Mouse (Mus musculus): Measurements from ENCODE around the gene Ylpm1. TPM values are rescaled to one million over a fixed set of nuclear protein-coding genes. Genes with fewer than 3 reads are reported as not detected.

The Ylpm1 gene
- polyA plus RNA-seq, 1 experiment from 2014 or later, result 44.4 TPM

DNA sequence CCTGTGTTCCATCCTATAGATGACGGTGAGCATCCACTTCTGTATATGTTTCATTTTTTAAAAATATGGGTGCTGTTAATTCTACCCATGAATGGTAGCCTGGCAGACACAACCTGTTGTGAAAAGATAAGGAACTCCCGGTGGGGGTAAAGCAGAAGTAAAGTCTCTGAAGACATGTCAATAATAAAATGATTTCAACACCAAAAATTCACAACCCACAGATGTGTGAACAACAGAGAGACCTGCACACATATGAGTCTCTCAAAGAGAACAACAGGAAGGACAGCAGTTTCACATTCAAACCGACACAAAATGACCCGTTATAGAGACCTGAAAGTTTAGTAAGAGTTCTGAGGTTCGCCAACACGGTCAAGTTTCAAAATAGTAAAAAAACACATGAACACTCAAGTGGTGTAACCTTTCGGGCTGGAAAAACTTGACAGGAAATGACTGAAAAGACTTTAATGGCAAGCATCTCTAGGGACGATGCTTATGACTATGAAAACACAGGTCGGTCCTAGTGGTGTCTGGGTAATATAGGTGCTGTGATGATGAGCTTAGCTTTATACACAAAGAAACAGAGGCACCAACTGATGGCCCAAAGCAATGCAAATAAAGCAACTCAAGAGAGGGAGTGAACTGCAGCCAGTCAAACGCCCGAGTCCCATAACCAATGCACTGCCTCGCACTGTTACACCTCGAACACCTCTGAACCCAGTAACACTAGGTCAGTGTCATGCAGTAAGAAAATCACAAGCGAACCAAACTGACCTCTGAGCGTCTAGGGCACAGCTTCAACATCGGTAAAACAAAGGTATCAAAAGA is 27.1 kb upstream of the Ylpm1 start:
- WGBS, result 87% methylated on average over 16 of the region's 16 CpGs

DNA sequence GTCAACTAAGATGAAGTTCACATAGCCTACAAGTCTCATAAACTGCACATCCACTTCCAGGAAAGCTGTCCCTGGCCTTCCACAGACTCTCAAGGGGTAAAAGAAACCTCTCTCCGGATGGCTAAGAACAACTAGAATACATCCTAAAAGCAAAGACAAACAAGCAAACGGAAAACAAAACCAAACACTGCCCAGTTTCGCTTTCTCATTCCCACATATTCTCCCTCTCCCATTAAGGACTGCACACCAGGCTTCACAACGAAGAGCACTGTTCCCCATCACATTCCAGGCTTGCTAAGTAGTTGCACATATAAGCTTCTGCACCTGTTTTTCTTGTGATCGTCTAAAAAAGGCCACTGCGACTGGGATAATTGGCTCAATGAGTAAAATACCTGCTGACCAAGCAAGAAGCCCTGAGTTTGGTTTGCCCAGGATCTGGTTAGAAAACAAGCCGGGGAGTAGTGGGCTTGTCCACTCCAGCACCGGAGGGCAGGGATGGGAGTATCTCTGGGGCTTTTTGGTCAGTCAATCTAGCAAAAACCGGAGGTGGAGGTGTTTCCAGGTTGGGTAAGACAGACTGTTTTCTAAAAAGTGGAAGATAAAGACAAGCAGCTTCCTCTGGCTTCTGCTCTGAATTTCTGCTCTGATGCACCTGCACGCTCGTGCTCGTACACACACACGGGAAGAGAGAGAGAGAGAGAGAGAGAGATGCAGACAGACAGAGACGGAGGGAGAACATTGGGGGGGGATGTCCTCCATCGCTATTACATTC is 26.3 kb upstream of the Ylpm1 start:
- Histone ChIP-seq H3K4me1 (ENCODE audit: control insufficient read depth, insufficient read depth, low read length) (peaks cover 11% of the 10 kb centered on the region), H3K36me3 (ENCODE audit: control insufficient read depth, insufficient read depth, low read length) (peaks cover 2% of the 10 kb centered on the region; the same call in 1 of the 2 replicates), H3K4me2 (peak overlapping the region; percentile 82), H3K27ac (ENCODE audit: low read depth, low read length) (no peak overlapping the region), H3K4me3 (ENCODE audit: low read depth, low read length) (peak overlapping the region; percentile 89), H3K9me3 (ENCODE audit: control insufficient read depth, low read length) (no peaks in the 10 kb centered on the region), H3K27me3 (ENCODE audit: control insufficient read depth, insufficient read depth, low read length) (no peaks in the 10 kb centered on the region), H3K9ac (ENCODE audit: low read length) (peak overlapping the region; percentile 85)
- DNase-seq (ENCODE audit: low spot score, missing footprints) (no peak), ATAC-seq (ENCODE audit: low FRiP score) (no peak)
- 24% methylated on average over 15 of the region's 15 CpGs for WGBS

More for the DNA sequence above, 27.1 kb upstream of the Ylpm1 start:
- Histone ChIP-seq H3K27me3 (ENCODE audit: control insufficient read depth, insufficient read depth, low read length) (no peaks in the 10 kb centered on the region), H3K9me3 (ENCODE audit: control insufficient read depth, low read length) (no peaks in the 10 kb centered on the region), H3K9ac (ENCODE audit: low read length) (no peak overlapping the region; the same call in 1 of the 2 replicates), H3K36me3 (ENCODE audit: control insufficient read depth, insufficient read depth, low read length) (no peaks in the 10 kb centered on the region), H3K4me3 (ENCODE audit: low read depth, low read length) (no peak overlapping the region), H3K4me2 (peak overlapping the region; percentile 82), H3K4me1 (ENCODE audit: control insufficient read depth, insufficient read depth, low read length) (peaks cover 11% of the 10 kb centered on the region), H3K27ac (ENCODE audit: low read depth, low read length) (no peak overlapping the region)
- ATAC-seq (ENCODE audit: low FRiP score) (no peak), DNase-seq (ENCODE audit: low spot score, missing footprints) (no peak)

DNA sequence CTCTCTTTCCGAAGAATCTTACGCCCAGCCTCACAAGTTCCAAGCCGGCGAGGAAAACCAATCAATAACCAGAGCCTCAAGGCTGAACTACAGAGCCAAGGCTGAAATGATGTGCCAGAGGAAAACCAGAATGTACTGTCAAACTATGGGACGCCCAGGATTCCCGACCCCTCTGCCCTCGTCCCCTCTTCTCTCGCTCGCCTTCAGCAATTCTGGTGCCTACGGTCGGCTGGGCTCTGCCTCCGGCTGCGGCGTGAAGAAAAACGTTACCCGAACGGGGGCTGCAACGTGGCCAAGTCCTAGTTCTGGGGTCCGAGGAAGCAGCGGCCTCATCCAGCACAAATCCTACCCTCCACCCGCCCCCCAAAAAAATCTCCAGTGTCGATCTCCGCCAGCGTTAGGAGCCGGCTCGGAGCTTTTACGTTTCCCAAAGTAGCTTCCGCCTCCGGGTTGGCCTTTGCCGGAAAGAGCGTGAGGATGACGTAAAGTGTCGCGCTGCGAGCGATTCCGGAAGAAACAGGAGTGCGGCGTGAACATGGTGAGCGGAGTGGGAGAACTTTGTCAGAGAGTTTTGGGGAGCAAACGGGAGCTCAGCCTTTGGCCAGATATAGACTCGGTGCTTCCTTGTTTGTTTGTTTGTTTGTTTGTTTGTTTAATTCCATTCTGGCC is 25.6 kb upstream of the Ylpm1 start, which contains the start of the genes Fcf1 and Arel1:
Fcf1 (plus strand) TSS at position 470 of the 669 bp plus-strand sequence.
Arel1 (minus strand) TSS at position 473 of the 669 bp plus-strand sequence.
- WGBS, result under 1% methylated on average over 42 of the region's 42 CpGs
- Histone ChIP-seq H3K9ac (ENCODE audit: low read length) (peak within 1 kb of the TSS; percentile 85), H3K4me3 (ENCODE audit: low read depth, low read length) (peak within 1 kb of the TSS; percentile 89)

DNA sequence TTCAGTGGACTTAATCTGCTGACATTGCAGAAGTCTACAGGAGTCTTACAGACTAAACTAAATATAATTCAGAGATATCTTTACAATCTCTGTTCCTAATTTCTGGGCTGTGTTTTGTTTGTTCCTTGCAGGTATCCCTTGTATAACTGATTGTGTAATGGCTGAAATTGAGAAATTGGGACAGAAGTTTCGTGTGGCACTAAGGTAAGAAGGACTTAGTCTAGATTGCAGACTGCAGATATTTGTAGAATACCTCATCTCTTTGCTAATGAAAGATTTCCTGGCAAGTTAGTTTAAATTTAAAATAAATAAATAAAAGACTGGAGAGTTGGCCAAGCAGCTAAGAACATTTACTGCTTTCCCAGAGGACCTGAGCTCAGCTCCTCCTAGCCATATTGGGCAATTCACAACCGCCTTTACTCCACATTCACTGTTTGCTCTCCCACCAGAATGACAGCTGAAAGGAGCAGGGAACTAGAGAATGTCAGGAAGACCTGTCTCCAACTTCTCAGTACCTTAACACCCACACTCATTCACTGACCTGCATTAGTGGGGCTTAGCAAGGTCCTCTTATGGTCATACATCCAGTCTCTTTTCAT is 16.8 kb upstream of the Ylpm1 start:
- Histone ChIP-seq H3K9ac (ENCODE audit: low read length) (no peak overlapping the region), H3K27ac (ENCODE audit: low read depth, low read length) (no peak overlapping the region), H3K4me3 (ENCODE audit: low read depth, low read length) (no peak overlapping the region), H3K9me3 (ENCODE audit: control insufficient read depth, low read length) (no peaks in the 10 kb centered on the region), H3K27me3 (ENCODE audit: control insufficient read depth, insufficient read depth, low read length) (no peaks in the 10 kb centered on the region), H3K36me3 (ENCODE audit: control insufficient read depth, insufficient read depth, low read length) (peaks cover 21% of the 10 kb centered on the region), H3K4me1 (ENCODE audit: control insufficient read depth, insufficient read depth, low read length) (no peaks in the 10 kb centered on the region), H3K4me2 (no peak overlapping the region)
- no peak for ATAC-seq (ENCODE audit: low FRiP score)
- no peak for DNase-seq (ENCODE audit: low spot score, missing footprints)
- 89% methylated on average over 2 of the region's 2 CpGs for WGBS

More for the DNA sequence above, 25.6 kb upstream of the Ylpm1 start, which contains the start of the genes Fcf1 and Arel1:
- Histone ChIP-seq H3K4me1 (ENCODE audit: control insufficient read depth, insufficient read depth, low read length) (peaks cover 11% of the 10 kb centered on the region), H3K27ac (ENCODE audit: low read depth, low read length) (no peak within 1 kb of the TSS), H3K9me3 (ENCODE audit: control insufficient read depth, low read length) (no peaks in the 10 kb centered on the region), H3K4me2 (peak within 1 kb of the TSS; percentile 82), H3K27me3 (ENCODE audit: control insufficient read depth, insufficient read depth, low read length) (no peaks in the 10 kb centered on the region), H3K36me3 (ENCODE audit: control insufficient read depth, insufficient read depth, low read length) (peaks cover 4% of the 10 kb centered on the region; the same call in 1 of the 2 replicates)
- peak; percentile 98 for DNase-seq (ENCODE audit: low spot score, missing footprints)
- ATAC-seq (ENCODE audit: low FRiP score), result peak; percentile 64

- no peak overlapping the region for H3K9ac ChIP-seq (ENCODE audit: low read length)
- WGBS, result 80% methylated on average over 4 of the region's 4 CpGs
- H3K36me3 ChIP-seq (ENCODE audit: control insufficient read depth, insufficient read depth, low read length), result no peaks in the 10 kb centered on the region
- DNase-seq (ENCODE audit: low spot score, missing footprints) (no peak), ATAC-seq (ENCODE audit: low FRiP score) (no peak)
- H3K27me3 ChIP-seq (ENCODE audit: control insufficient read depth, insufficient read depth, low read length), result no peaks in the 10 kb centered on the region
- H3K9me3 ChIP-seq (ENCODE audit: control insufficient read depth, low read length), result no peaks in the 10 kb centered on the region
- H3K4me1 ChIP-seq (ENCODE audit: control insufficient read depth, insufficient read depth, low read length), result no peaks in the 10 kb centered on the region
- H3K27ac ChIP-seq (ENCODE audit: low read depth, low read length), result no peak overlapping the region
- H3K4me2 ChIP-seq, result no peak overlapping the region
- H3K4me3 ChIP-seq (ENCODE audit: low read depth, low read length), result no peak overlapping the region
These were observed 6.7 kb upstream of the Ylpm1 start for GRCm38 (mm10) chr12:84989456-84989855.

DNA sequence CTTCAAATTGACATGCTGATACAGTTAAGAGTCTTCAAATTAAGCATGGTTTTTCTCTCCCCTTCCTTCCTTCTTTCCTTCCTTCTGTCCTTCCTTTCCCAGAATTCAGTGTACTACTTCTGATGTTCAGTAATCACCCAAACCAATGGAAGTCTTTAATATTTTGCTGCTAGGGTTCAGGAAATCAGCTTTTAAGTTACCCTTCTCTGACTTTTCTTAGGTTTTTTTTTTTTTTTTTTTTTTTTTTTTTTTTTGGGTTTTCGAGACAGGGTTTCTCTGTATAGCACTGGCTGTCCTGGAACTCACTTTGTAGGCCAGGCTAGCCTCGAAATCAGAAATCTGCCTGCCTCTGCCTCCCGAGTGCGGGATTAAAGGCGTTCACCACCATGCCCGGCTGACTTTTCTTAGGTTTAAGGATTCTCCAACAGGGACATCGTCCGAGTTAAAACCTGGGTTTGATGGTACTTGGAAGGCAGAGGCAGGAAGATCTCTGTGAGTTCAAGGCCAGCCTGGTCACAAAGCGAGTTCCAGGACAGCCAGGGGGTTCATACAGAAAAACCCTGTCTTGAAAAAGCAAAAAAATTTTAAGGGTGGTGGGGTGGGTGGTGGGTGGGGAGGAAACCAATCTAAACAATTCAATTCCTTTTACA is 884 bp upstream of the Ylpm1 start:
- Histone ChIP-seq H3K4me1 (ENCODE audit: control insufficient read depth, insufficient read depth, low read length) (peaks cover 14% of the 10 kb centered on the region), H3K4me2 (peak overlapping the region; percentile 25), H3K9me3 (ENCODE audit: control insufficient read depth, low read length) (no peaks in the 10 kb centered on the region), H3K27me3 (ENCODE audit: control insufficient read depth, insufficient read depth, low read length) (no peaks in the 10 kb centered on the region), H3K27ac (ENCODE audit: low read depth, low read length) (no peak overlapping the region), H3K4me3 (ENCODE audit: low read depth, low read length) (0 out of 2 replicates have a peak overlapping the region, but pooled peaks have one; percentile 96), H3K9ac (ENCODE audit: low read length) (no peak overlapping the region), H3K36me3 (ENCODE audit: control insufficient read depth, insufficient read depth, low read length) (no peaks in the 10 kb centered on the region)
- no peak for DNase-seq (ENCODE audit: low spot score, missing footprints)
- ATAC-seq (ENCODE audit: low FRiP score), result no peak
- 92% methylated on average over 9 of the region's 9 CpGs for whole genome bisulfite sequencing

DNA sequence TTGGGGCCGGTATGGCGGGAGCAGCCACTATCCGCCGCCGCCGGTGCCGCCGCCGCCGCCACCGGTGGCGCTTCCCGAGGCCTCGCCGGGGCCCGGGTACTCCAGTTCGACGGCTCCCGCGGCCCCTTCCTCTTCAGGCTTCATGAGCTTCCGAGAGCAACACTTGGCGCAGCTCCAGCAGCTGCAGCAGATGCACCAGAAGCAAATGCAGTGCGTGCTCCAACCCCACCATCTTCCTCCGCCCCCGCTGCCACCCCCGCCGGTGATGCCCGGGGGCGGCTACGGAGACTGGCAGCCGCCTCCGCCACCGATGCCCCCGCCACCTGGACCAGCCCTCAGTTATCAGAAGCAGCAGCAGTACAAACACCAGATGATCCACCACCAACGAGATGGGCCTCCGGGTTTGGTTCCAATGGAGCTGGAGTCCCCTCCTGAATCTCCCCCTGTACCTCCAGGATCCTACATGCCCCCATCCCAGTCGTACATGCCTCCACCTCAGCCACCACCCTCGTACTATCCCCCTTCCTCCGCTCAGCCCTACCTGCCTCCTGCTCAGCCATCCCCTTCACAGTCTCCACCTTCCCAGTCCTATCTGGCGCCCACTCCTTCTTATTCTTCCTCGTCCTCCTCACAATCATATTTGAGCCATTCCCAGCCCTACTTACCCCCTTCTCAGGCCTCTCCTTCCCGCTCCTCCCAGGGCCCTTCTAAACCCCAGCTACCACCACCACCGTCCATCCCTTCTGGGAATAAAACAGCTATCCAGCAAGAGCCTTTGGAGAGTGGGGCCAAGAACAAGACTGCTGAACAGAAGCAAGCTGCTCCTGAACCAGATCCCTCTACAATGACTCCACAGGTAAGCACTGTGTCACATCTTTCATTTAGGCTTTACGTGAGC is 629 bp downstream of the Ylpm1 start:
- Histone ChIP-seq H3K4me1 (ENCODE audit: control insufficient read depth, insufficient read depth, low read length) (peaks cover 14% of the 10 kb centered on the region), H3K9ac (ENCODE audit: low read length) (peak overlapping the region; percentile 99), H3K4me2 (peak overlapping the region; percentile 94), H3K9me3 (ENCODE audit: control insufficient read depth, low read length) (no peaks in the 10 kb centered on the region), H3K36me3 (ENCODE audit: control insufficient read depth, insufficient read depth, low read length) (no peaks in the 10 kb centered on the region), H3K27ac (ENCODE audit: low read depth, low read length) (peak overlapping the region; percentile 48), H3K4me3 (ENCODE audit: low read depth, low read length) (peak overlapping the region; percentile 96), H3K27me3 (ENCODE audit: control insufficient read depth, insufficient read depth, low read length) (no peaks in the 10 kb centered on the region)
- ATAC-seq (ENCODE audit: low FRiP score), result peak; percentile 72
- DNase-seq (ENCODE audit: low spot score, missing footprints), result peak; percentile 94
- 1% methylated on average over 44 of the region's 44 CpGs for WGBS

Data from midbrain, embryonic 11.5 days (tissue).